Mouse (Mus musculus) embryonic fibroblast, embryonic 13.5 days (primary cell): ENCODE results near the gene B430306N03Rik.

Experiments
- CTCF ChIP-seq: IDR thresholded peaks from 2 replicates; pipeline ENCODE4 v1.5.1; 2011; ENCODE audit warnings: mild to moderate bottlenecking, control low read depth, low read length, moderate library complexity, borderline replicate concordance; ENCODE audit not compliant: insufficient read depth
- POLR2A ChIP-seq: IDR thresholded peaks from 2 replicates; pipeline ENCODE4 v1.6.1; 2011; ENCODE audit warnings: low read depth, mild to moderate bottlenecking, control low read depth, low read length, moderate library complexity

- TF ChIP-seq CTCF (no peak), POLR2A (no peak)
Measured at GRCm38 (mm10) chr17:48359616-48360015, 43.7 kb downstream of the B430306N03Rik start, which contains the start of gene Treml1.
